Mouse (Mus musculus) central nervous system, embryonic 11.5 days (tissue): ENCODE results near the gene Map10. TPM values are rescaled to one million over a fixed set of nuclear protein-coding genes. Genes with fewer than 3 reads are reported as not detected.

Source experiments
- polyA plus RNA-seq: library from polyadenylated mRNA; depleted of rRNA; stranded (reverse); fragments of >200 nt; gene quantifications from 2 replicates; pipeline ENCODE4 v1.2.3, GENCODE M21; 2012; rRNA removed

The Map10 gene
- 3.2 and 4.2 TPM in 2 replicates for polyA plus RNA-seq

GRCm38 (mm10) chr8:125669700-125670195, at the start of gene Map10:
Gene Map10 (plus strand): TSS chr8:125669818.

Other genes with a start within 250 kb of the Map10 start
- gene Sipa1l2, start 100.0 kb upstream of the Map10 start, polyA plus RNA-seq, result 22.2 and 24.0 TPM in 2 replicates
- 18.2 and 20.7 TPM in 2 replicates for gene Ntpcr, start 60.1 kb downstream of the Map10 start, polyA plus RNA-seq
- 1.5 and 1.6 TPM in 2 replicates for gene Pcnx2, start 228.5 kb downstream of the Map10 start, polyA plus RNA-seq
- gene Map3k21, start 240.6 kb downstream of the Map10 start, polyA plus RNA-seq, result 0.06 and 0.20 TPM in 2 replicates